Mouse (Mus musculus) forebrain, embryonic 15.5 days (tissue): ENCODE measurements around the gene Il31ra. TPM values are rescaled to one million over a fixed set of nuclear protein-coding genes. Genes with fewer than 3 reads are reported as not detected.
"Not testable (repeated sequence)": the region's sequence is repeated elsewhere in the genome, so short reads cannot be mapped to it uniquely, and the experiment has no call there.

Experiments used
- ATAC-seq: fragments of 200-750 bp; cut with Nextera tagmentation; replicated peaks from 2 replicates; pipeline ENCODE4 v1.8.0; 2017; ENCODE audit warnings: mild to moderate bottlenecking, moderate TSS enrichment, moderate library complexity
- H3K27ac ChIP-seq: fragments of 300-500 bp; sonication (generic); replicated peaks from 2 replicates; pipeline ENCODE4 v1.5.1; 2015; ENCODE audit warnings: mild to moderate bottlenecking, inconsistent platforms
- H3K27me3 ChIP-seq: fragments of 300-500 bp; sonication (generic); 2 replicates; pipeline ENCODE4 v1.6.1; 2015; ENCODE audit warnings: inconsistent platforms
- H3K36me3 ChIP-seq: fragments of 300-500 bp; sonication (generic); 2 replicates; pipeline ENCODE4 v1.6.1; 2015; ENCODE audit warnings: mild to moderate bottlenecking, inconsistent platforms
- H3K4me1 ChIP-seq: fragments of 300-500 bp; sonication (generic); 2 replicates; pipeline ENCODE4 v1.6.1; 2015; ENCODE audit warnings: inconsistent platforms
- H3K4me2 ChIP-seq: fragments of 300-500 bp; sonication (generic); replicated peaks from 2 replicates; pipeline ENCODE4 v1.6.1; 2015; ENCODE audit warnings: mild to moderate bottlenecking, inconsistent platforms
- H3K4me3 ChIP-seq: fragments of 300-500 bp; sonication (generic); 2 replicates; pipeline ENCODE4 v1.5.1; 2015; ENCODE audit warnings: mild to moderate bottlenecking, inconsistent platforms
- H3K9ac ChIP-seq: fragments of 300-500 bp; sonication (generic); replicated peaks from 2 replicates; pipeline ENCODE4 v1.6.1; 2015; ENCODE audit warnings: mild to moderate bottlenecking, inconsistent platforms
- H3K9me3 ChIP-seq: fragments of 300-500 bp; sonication (generic); 2 replicates; pipeline ENCODE4 v1.6.1; 2016; ENCODE audit warnings: inconsistent platforms
- WGBS: fragments of 180-500 bp; shearing (Covaris S2); methylation state at CpG from one replicate; pipeline ENCODE4 v1.1.7; 2015; ENCODE audit warnings: mixed read lengths; 5-methylcytosine and 5-hydroxymethylcytosine counted together
- polyA plus RNA-seq: library from polyadenylated mRNA; unstranded; fragments of >200 nt; fragmentation: Nextera tagmentation; extraction: Ambion mirVana; gene quantifications from 2 replicates; pipeline ENCODE4 v1.2.1, GENCODE M21; 2015

Gene Il31ra
- polyA plus RNA-seq: 0.19 and 0.28 TPM in 2 replicates

GRCm38 (mm10) chr13:112594260-112594659, at the start of gene Il31ra:
Il31ra (minus strand) TSS chr13:112594360.
- not testable (repeated sequence) for H3K36me3 ChIP-seq, H3K27ac ChIP-seq, H3K4me2 ChIP-seq, H3K4me3 ChIP-seq, H3K4me1 ChIP-seq, H3K27me3 ChIP-seq, H3K9me3 ChIP-seq, H3K9ac ChIP-seq, ATAC-seq
- WGBS: 98% methylated on average over 4 of the region's 8 CpGs

DNA sequence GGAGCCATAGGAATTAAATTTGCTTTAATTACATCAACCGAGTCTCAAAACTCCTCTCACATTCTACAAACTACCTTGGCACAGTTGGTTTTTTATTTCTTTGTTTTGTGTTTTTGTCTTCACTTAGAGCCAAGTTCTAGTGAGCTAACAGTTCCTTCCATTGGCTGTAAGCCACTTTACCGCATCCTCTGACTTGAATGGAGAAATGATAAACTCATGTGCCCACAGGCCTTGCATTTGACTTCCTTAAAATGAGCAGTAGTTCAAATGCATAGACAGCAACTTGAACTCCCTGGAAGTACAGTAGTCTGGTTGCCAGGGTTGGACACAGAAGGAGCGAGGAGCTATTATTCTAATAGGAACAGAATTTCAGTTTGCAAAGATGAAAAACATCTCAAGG, 48.7 kb upstream of the Il31ra start:
- no peak overlapping the region for H3K9ac ChIP-seq
- no peaks in the 10 kb centered on the region for H3K9me3 ChIP-seq
- H3K4me2 ChIP-seq: no peak overlapping the region
- no peaks in the 10 kb centered on the region for H3K4me1 ChIP-seq
- H3K36me3 ChIP-seq: no peaks in the 10 kb centered on the region
- ATAC-seq: no peak
- no peak overlapping the region for H3K4me3 ChIP-seq
- H3K27me3 ChIP-seq: no peaks in the 10 kb centered on the region
- 89% methylated on average over 3 of the region's 3 CpGs for WGBS
- H3K27ac ChIP-seq: no peak overlapping the region

DNA sequence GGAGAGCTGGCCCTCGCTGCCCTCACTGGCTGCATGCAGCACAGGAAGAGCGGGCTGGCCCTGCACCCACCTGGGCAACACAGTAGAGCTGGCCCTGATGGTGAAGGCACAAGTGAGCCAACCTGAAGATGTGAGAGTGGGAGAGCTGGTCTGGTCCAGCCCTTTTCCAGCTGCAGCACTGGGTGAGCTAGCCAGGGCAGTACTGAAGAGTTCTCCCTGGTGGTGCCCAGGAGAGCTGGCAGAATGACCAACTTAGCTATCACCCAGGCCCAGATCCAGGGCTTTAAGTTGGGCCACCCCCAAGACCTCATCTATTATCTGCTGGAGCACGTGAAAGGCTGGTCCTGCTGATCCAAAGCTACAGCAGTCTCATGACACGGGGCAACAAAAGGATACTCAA, 45.0 kb upstream of the Il31ra start:
- Histone ChIP-seq H3K4me2 (no peak overlapping the region), H3K27ac (no peak overlapping the region), H3K9me3 (no peaks in the 10 kb centered on the region), H3K27me3 (no peaks in the 10 kb centered on the region), H3K4me3 (no peak overlapping the region), H3K4me1 (no peaks in the 10 kb centered on the region), H3K9ac (no peak overlapping the region), H3K36me3 (no peaks in the 10 kb centered on the region)
- ATAC-seq: no peak
- WGBS: 68% methylated on average over 4 of the region's 4 CpGs

DNA sequence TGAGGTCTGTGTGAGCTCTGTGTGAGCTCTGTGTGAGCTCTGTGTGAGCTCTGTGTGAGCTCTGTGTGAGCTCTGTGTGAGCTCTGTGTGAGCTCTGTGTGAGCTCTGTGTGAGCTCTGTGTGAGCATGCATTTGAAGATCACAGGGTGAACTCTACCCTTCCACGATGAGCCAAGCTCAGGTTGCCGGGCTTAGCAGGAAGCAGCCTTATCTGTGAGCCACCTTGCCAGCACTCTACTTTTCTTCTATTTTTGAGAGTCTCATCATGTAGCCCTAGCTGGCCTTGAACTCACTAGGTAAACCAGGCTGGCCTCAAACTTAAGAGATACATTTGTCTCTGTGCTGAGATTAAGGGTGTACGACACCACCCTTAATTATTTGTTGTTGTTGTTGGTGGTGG, 42.3 kb upstream of the Il31ra start:
- Histone ChIP-seq H3K36me3 (no peaks in the 10 kb centered on the region), H3K9me3 (no peaks in the 10 kb centered on the region), H3K9ac (no peak overlapping the region), H3K4me1 (no peaks in the 10 kb centered on the region), H3K4me2 (no peak overlapping the region), H3K4me3 (no peak overlapping the region), H3K27ac (no peak overlapping the region), H3K27me3 (no peaks in the 10 kb centered on the region)
- 40% methylated on average over 3 of the region's 3 CpGs for WGBS
- ATAC-seq: no peak

- no peaks in the 10 kb centered on the region for H3K4me1 ChIP-seq
- H3K27ac ChIP-seq: no peak overlapping the region
- H3K9me3 ChIP-seq: no peaks in the 10 kb centered on the region
- no peak overlapping the region for H3K9ac ChIP-seq
- no peaks in the 10 kb centered on the region for H3K27me3 ChIP-seq
- no peak for ATAC-seq
- H3K4me2 ChIP-seq: no peak overlapping the region
- no peaks in the 10 kb centered on the region for H3K36me3 ChIP-seq
- H3K4me3 ChIP-seq: no peak overlapping the region
- 78% methylated on average over 7 of the region's 7 CpGs for whole genome bisulfite sequencing
These were observed 41.1 kb upstream of the Il31ra start for GRCm38 (mm10) chr13:112635174-112635837.

- no peaks in the 10 kb centered on the region for H3K9me3 ChIP-seq
- H3K27me3 ChIP-seq: no peaks in the 10 kb centered on the region
- no peak overlapping the region for H3K4me2 ChIP-seq
- H3K9ac ChIP-seq: no peak overlapping the region
- no peak overlapping the region for H3K4me3 ChIP-seq
- no peak overlapping the region for H3K27ac ChIP-seq
- ATAC-seq: no peak
- no peaks in the 10 kb centered on the region for H3K36me3 ChIP-seq
- H3K4me1 ChIP-seq: no peaks in the 10 kb centered on the region
These were observed 31.4 kb upstream of the Il31ra start for GRCm38 (mm10) chr13:112625566-112625965.

GRCm38 (mm10) chr13:112624622-112625021, 30.5 kb upstream of the Il31ra start:
- ATAC-seq: no peak

GRCm38 (mm10) chr13:112623656-112624055, 29.5 kb upstream of the Il31ra start:
- no peak overlapping the region for H3K4me2 ChIP-seq
- 53% methylated on average over 7 of the region's 7 CpGs for WGBS
- H3K9me3 ChIP-seq: no peaks in the 10 kb centered on the region
- H3K4me1 ChIP-seq: no peaks in the 10 kb centered on the region
- no peaks in the 10 kb centered on the region for H3K27me3 ChIP-seq
- no peak overlapping the region for H3K9ac ChIP-seq
- H3K4me3 ChIP-seq: no peak overlapping the region
- no peak overlapping the region for H3K27ac ChIP-seq
- no peak for ATAC-seq
- no peaks in the 10 kb centered on the region for H3K36me3 ChIP-seq

More at GRCm38 (mm10) chr13:112624622-112625021, 30.5 kb upstream of the Il31ra start:
- Histone ChIP-seq H3K4me3 (no peak overlapping the region), H3K27me3 (no peaks in the 10 kb centered on the region), H3K4me1 (no peaks in the 10 kb centered on the region), H3K9ac (no peak overlapping the region), H3K27ac (no peak overlapping the region), H3K9me3 (no peaks in the 10 kb centered on the region), H3K4me2 (no peak overlapping the region), H3K36me3 (no peaks in the 10 kb centered on the region)
- 75% methylated on average over 3 of the region's 3 CpGs for WGBS

DNA sequence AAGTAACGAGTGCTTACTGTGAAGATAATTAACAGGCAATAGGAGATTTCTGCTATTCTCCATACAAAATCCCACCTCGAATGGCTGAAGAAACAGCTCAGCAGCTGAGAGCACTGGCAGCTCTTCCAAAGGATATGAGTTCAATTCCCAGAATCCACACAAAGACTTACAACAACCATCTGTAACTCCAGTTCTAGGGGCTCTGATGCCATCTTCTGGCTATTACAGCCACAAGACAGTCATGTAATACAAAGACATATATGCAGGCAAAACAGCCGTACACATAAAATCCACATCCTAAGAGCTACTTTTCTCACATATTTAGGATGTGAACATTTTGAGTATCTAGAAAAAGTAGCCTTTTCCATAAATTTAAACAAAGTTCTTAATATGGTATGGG, 27.4 kb upstream of the Il31ra start:
- Histone ChIP-seq H3K27ac (no peak overlapping the region), H3K9me3 (no peaks in the 10 kb centered on the region), H3K4me2 (no peak overlapping the region), H3K36me3 (no peaks in the 10 kb centered on the region), H3K9ac (no peak overlapping the region), H3K4me3 (no peak overlapping the region), H3K27me3 (no peaks in the 10 kb centered on the region), H3K4me1 (no peaks in the 10 kb centered on the region)
- no peak for ATAC-seq
- WGBS: 60% methylated on average over 3 of the region's 3 CpGs

DNA sequence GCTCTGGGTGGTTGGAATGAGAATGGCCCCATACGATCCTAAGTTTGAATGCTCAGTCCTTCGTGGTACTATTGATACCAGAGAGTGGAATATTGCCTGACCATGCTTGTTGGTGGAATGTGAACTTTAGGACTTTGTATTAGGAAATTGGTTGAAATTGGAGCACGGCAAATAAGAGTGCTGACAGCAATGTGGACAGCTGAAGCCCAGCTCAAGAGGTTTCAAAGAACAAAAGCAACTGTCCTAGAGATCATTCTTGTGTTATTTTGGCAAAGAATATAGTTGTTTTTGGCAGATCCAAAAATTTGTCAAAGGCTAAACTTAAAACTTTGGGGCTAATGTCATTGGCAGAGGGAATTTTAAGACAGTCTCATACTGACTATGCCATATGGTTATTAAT, 14.4 kb upstream of the Il31ra start:
- Histone ChIP-seq H3K4me2 (no peak overlapping the region), H3K27ac (no peak overlapping the region), H3K36me3 (no peaks in the 10 kb centered on the region), H3K4me1 (no peaks in the 10 kb centered on the region), H3K9me3 (no peaks in the 10 kb centered on the region), H3K27me3 (no peaks in the 10 kb centered on the region), H3K9ac (no peak overlapping the region), H3K4me3 (no peak overlapping the region)
- no peak for ATAC-seq
- WGBS: 92% methylated on average over 3 of the region's 3 CpGs

DNA sequence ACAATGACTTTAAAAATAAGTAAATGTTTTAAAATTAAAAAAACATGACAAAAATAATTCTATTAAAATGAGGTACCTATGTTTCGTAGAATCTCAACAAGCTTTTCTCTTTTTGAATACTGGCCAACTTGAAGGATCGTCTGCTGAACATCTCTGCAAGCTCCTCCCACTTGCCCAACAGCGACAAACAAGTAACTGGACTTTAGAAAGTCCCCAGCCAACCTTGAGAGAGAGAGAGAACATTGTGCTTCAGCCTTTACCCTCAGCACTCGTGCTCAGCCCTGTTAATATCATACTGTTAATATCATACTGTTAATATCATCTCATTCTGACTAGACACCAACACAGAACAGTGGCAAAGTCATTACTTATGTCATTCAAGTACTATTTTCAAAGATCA, 10.3 kb upstream of the Il31ra start:
- H3K27ac ChIP-seq: no peak overlapping the region
- no peaks in the 10 kb centered on the region for H3K9me3 ChIP-seq
- H3K27me3 ChIP-seq: no peaks in the 10 kb centered on the region
- 72% methylated on average over 4 of the region's 4 CpGs for WGBS
- no peak overlapping the region for H3K4me2 ChIP-seq
- H3K4me3 ChIP-seq: no peak overlapping the region
- H3K4me1 ChIP-seq: no peaks in the 10 kb centered on the region
- H3K36me3 ChIP-seq: no peaks in the 10 kb centered on the region
- ATAC-seq: no peak
- H3K9ac ChIP-seq: no peak overlapping the region

DNA sequence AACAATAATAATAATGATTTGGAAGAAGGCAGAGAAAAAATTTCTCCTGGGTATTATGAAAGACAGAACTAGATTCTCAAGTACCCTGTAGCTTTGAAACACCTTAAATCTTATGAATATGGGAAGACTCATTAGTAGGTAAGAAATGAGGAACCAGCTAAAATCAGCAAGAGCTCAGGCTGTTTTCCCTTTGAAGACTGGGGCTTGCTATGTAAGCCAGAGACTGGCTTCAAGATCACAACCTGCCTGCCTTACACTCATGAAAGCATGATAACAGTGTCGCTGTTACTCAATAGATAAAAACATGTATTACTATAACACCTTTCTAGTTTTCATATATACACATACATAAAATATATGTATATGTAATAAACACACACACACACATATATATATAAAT, 9.7 kb upstream of the Il31ra start:
- no peak overlapping the region for H3K9ac ChIP-seq
- 93% methylated on average over 1 of the region's 1 CpGs for WGBS
- H3K9me3 ChIP-seq: no peaks in the 10 kb centered on the region
- H3K27me3 ChIP-seq: no peaks in the 10 kb centered on the region
- H3K36me3 ChIP-seq: no peaks in the 10 kb centered on the region
- no peak overlapping the region for H3K27ac ChIP-seq
- H3K4me3 ChIP-seq: no peak overlapping the region
- H3K4me1 ChIP-seq: no peaks in the 10 kb centered on the region
- no peak overlapping the region for H3K4me2 ChIP-seq
- ATAC-seq: no peak

GRCm38 (mm10) chr13:112602607-112603006, 8.4 kb upstream of the Il31ra start:
- no peak for ATAC-seq
- no peak overlapping the region for H3K4me3 ChIP-seq
- no peaks in the 10 kb centered on the region for H3K36me3 ChIP-seq
- H3K27ac ChIP-seq: no peak overlapping the region
- no peaks in the 10 kb centered on the region for H3K4me1 ChIP-seq
- no peak overlapping the region for H3K4me2 ChIP-seq
- WGBS: 91% methylated on average over 2 of the region's 2 CpGs
- no peak overlapping the region for H3K9ac ChIP-seq
- no peaks in the 10 kb centered on the region for H3K9me3 ChIP-seq
- H3K27me3 ChIP-seq: no peaks in the 10 kb centered on the region
